Mouse (Mus musculus) right cerebral cortex, postnatal 14 days (tissue): ENCODE data around the gene F11.

Source experiments
- DNase-seq: peaks from one replicate; pipeline ENCODE4 v3.0.0; 2022

The F11 gene

DNA sequence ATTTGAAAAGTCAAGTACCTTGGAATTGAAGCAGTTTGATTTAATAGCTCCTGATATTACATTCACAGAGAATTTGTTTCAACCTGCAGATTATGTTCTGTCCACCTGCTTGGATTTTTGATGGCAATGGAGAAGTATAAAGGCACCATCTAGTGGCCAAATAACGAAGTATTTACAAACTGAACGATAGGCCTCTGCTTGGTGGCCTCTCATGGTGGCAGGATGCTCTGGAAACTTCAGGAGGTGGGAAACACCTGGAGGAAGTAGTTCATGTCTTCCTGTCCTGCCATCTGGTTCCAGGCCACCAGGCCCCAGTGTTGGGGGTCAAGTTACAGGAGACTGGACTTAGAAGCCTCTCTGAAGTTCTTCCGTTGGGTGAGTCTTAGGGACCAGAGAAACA is 23.5 kb downstream of the F11 start:
- DNase-seq: no peak

DNA sequence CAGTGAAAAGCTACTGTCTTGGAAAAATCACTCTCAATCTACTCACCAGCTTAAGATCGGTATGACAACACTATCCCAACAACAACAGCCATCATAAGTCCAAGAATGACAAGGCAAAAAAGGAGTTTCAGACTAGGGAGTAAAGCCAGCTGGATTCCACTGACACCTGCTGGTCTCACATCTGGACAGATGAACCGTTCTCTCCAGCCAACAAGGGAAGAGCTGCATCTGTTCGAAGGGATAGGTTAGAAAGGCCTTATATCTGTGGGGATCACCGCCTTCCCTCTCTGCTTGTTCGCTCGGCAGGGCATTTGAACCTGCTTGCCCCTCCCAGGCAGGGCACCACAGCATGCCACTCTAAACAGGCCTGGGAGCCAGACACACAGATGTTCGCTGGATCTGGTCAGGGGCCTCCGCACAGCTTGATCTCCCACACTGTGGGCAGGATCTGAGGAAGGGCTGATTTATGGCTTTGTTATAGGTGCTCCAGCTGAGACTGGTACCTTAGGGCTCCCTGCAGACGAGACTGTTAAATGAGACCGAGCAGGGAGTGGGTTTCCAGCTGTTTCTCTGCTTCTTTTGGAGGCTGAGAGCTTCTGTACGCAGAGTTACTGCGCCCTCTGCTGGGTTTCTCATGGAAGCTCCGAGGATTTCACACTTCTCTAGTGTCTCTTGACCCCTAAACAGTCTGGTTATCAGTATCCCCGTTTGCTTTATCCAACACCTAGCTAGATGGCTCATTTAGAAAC is 25.5 kb downstream of the F11 start:
- DNase-seq: peak; percentile 67

DNA sequence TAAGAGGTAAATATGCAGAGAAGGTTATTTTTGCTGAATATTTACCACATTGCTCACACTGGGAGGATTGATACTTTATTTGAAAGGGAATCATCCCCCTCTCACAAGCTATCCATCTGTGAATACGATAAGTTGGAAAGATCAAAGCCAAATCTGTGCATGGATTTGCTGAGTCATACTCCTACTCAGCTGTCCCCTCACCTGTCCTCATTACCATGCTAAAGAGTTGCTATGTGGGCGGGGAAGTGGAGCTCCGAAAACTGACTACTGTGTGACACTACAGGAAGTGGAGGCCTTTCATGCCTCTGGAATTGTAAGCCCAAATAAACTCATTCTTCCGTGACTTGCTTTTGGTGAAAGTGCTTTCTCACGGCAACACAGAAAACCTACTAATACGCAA is 26.6 kb downstream of the F11 start:
- DNase-seq: no peak

DNA sequence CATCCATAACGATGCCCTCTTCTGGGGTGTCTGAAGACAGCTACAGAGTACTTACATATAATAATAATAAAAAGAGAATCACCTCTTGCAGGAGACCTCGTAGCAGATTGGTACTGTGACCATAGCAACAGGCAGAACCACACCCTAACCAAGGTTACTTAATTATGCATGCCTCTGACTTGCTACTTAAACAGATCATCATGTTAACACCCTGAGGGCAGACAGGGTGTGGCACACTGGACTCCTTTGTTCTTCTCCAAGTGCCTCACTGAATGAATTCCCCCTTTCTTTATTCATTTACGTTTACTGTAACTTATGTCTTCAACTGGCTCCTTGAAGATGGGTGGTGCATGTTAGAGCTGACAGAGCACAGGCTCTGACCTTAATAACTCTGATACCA is 28.6 kb downstream of the F11 start:
- no peak for DNase-seq

DNA sequence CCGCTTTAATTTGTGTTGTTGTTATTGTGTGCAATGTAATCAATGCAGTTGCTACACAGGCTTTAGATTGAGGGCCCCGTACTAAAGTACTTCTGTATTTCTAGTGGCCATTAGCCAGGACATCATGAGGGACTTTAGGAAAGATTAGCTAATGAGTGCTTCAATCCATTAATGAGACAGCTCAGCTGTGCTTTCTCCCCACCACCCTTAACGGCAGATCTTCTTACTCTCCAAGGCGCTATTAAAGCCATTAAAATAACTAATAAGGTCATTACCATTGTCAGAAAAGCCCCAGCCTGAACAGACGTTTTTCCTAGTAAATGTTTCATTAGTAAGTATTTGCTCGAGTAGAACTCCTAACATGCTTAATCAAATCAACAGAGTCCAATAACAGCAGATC is 59.4 kb downstream of the F11 start:
- DNase-seq: no peak

DNA sequence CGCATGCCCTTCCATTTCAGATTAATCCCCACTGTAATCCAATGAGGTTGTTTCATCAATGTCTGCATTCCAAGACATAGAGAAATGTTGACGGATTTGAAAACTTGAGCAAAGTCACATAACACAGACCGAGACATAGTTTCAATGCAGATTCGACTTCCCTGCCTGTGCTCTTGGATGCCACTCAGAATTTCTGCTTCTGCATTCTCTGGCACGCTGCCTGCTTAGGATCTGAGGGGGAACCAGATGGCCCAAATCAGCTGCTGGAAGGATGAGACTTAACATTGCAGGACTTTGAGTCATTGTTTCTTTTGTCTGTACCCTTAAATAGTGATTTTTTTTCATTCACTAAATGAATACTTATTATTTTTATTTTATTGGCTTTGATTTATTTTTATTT is 60.2 kb downstream of the F11 start:
- peak; percentile 75 for DNase-seq

DNA sequence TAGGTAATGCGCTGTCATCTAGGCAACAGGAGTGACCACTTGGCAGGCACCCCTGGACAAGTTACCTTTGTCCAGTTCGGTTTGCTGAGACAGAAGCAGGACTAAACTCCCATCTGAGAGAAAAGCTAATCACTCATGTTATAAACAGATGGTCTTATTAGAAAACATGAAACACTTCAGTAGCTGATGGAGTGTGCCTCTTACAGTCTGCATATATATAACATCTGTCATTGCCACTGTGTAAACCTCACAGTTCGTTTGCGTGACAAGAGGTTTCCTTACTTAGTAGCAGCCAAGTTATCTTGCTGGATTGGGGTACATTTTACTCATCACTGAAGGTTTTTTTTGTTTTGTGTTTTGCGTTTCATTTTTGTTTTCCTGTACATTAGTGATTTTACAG is 64.5 kb downstream of the F11 start:
- no peak for DNase-seq

DNA sequence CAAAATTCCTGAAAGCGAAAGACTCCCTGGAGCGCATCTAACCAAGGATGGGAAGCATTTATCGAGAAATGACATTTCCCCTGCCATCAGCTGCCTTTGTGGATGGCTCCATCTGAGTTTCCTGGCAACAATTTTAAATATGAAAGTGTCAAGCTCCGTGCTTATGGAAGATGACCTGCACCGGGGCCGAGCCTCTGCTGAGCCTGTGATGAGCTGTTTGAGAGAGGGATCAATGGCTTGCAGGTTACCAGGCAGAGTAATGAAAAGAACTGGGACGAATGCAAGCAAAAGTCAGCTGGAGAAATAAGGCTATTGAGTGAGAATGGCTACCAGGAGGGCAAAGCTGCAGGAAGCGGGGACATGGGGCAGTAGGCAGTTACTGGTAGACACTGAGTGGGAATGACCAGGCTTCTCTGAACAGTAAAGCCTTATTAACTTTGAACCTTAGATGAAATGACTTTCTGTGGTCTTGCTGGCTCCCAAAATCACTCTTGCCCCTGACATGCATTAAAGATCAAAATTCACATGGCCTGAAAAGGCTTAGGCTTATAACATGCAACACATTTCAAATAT is 65.8 kb downstream of the F11 start:
- DNase-seq: no peak
